Mouse (Mus musculus): Measurements from ENCODE around the gene Cnksr1. TPM values are rescaled to one million over a fixed set of nuclear protein-coding genes. Genes with fewer than 3 reads are reported as not detected.

Cnksr1 gene
- polyA plus RNA-seq, 1 experiment from 2014 or later: 6.4 TPM

DNA sequence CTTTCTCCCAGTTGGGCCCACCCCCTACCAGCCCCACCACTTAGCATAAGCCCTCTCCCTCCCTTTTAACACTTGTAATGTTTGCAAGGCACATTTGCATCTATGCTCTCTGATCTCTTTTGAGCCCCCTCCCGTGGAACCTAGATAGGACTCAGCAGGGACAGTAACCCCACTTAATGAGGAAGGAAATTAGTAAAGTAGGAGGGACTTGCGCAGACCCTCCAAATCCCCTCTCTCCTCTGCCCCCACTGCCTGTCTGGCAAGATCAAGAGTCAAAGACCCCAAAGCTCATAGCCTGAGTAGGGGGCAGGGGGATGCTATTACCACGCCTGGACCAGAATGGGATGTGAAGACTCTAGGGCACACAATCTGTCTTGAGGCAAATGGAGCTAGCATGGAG, 16.6 kb upstream of the Cnksr1 start:
- Histone ChIP-seq H3K9me3 (ENCODE audit: control insufficient read depth, low read length) (no peaks in the 10 kb centered on the region), H3K9ac (ENCODE audit: low read depth, low read length) (no peak overlapping the region), H3K27ac (ENCODE audit: low read depth, low read length) (no peak overlapping the region), H3K4me3 (ENCODE audit: low read length) (no peak overlapping the region), H3K4me1 (ENCODE audit: control insufficient read depth, insufficient read depth, low read length) (peaks cover 53% of the 10 kb centered on the region), H3K36me3 (ENCODE audit: control insufficient read depth, insufficient read depth, low read length) (no peaks in the 10 kb centered on the region), H3K27me3 (ENCODE audit: control insufficient read depth, insufficient read depth, low read length) (peaks cover 39% of the 10 kb centered on the region), H3K4me2 (replicated peaks; ENCODE audit: low read depth, low read length) (no peak overlapping the region)
- WGBS: 60% methylated on average over 3 of the region's 3 CpGs
- ATAC-seq (ENCODE audit: low FRiP score, low TSS enrichment): no peak

GRCm38 (mm10) chr4:134253722-134254324, 15.6 kb upstream of the Cnksr1 start, which contains the start of gene Grrp1:
Gene Grrp1 (minus strand): TSS chr4:134254106.
- Histone ChIP-seq H3K36me3 (ENCODE audit: control insufficient read depth, insufficient read depth, low read length) (no peaks in the 10 kb centered on the region), H3K4me3 (ENCODE audit: low read length) (peak within 1 kb of the TSS; percentile 46), H3K4me2 (replicated peaks; ENCODE audit: low read depth, low read length) (peak within 1 kb of the TSS; percentile 79), H3K27me3 (ENCODE audit: control insufficient read depth, insufficient read depth, low read length) (peaks cover 41% of the 10 kb centered on the region), H3K9me3 (ENCODE audit: control insufficient read depth, low read length) (no peaks in the 10 kb centered on the region), H3K9ac (ENCODE audit: low read depth, low read length) (peak within 1 kb of the TSS; percentile 53; the same call in 1 of the 2 replicates), H3K27ac (ENCODE audit: low read depth, low read length) (peak within 1 kb of the TSS; percentile 63; the same call in 1 of the 2 replicates), H3K4me1 (ENCODE audit: control insufficient read depth, insufficient read depth, low read length) (peaks cover 54% of the 10 kb centered on the region)
- under 1% methylated on average over 13 of the region's 13 CpGs for WGBS
- no peak for ATAC-seq (ENCODE audit: low FRiP score, low TSS enrichment)

GRCm38 (mm10) chr4:134252911-134253721, 14.9 kb upstream of the Cnksr1 start:
- Histone ChIP-seq H3K9me3 (ENCODE audit: control insufficient read depth, low read length) (no peaks in the 10 kb centered on the region), H3K27ac (ENCODE audit: low read depth, low read length) (peak overlapping the region; percentile 37; the same call in 1 of the 2 replicates), H3K4me1 (ENCODE audit: control insufficient read depth, insufficient read depth, low read length) (peaks cover 51% of the 10 kb centered on the region), H3K4me2 (replicated peaks; ENCODE audit: low read depth, low read length) (peak overlapping the region; percentile 79), H3K9ac (ENCODE audit: low read depth, low read length) (peak overlapping the region; percentile 53; the same call in 1 of the 2 replicates), H3K4me3 (ENCODE audit: low read length) (peak overlapping the region; percentile 46), H3K36me3 (ENCODE audit: control insufficient read depth, insufficient read depth, low read length) (no peaks in the 10 kb centered on the region), H3K27me3 (ENCODE audit: control insufficient read depth, insufficient read depth, low read length) (peaks cover 47% of the 10 kb centered on the region)
- WGBS: 9% methylated on average over 15 of the region's 15 CpGs
- no peak for ATAC-seq (ENCODE audit: low FRiP score, low TSS enrichment)

DNA sequence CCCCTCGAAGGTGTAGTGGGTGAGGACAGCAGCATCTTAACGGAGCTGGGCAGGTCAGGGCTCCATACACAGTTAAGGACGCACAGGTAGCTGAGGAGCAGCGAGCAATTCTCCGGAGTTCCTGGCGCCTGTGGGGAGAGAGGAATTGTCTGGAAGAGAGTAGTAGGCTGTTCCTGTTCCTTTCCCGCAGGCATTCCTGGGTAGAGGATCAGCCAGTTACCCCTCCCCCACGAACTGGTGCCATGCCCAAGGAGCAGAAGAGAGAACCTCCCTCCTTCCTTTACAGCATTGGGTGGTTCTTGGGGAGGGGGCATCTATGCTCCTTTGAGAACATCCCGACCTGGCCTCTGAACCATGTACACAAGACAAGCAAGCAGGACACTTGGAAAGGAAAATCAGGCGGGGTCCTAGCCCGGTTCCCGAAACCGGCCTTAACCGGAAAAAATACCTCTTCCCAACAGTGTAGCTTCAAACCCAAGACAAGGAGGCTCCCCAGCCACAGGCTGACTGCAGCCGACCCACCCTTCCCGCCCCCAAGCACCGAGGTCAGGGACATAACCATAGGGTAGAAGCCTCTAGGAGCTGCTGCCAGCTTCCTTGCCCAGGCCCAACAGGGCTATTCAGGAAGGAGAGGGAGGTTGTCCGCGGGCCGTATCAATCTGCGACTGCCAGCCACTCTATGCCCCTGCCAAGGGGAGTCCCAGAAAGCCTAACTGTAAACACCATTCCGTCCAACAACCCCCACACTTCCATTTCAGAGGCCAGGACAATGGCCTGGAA, 14.1 kb upstream of the Cnksr1 start:
- no peaks in the 10 kb centered on the region for H3K36me3 ChIP-seq (ENCODE audit: control insufficient read depth, insufficient read depth, low read length)
- peaks cover 50% of the 10 kb centered on the region for H3K4me1 ChIP-seq (ENCODE audit: control insufficient read depth, insufficient read depth, low read length)
- no peaks in the 10 kb centered on the region for H3K9me3 ChIP-seq (ENCODE audit: control insufficient read depth, low read length)
- peak overlapping the region; percentile 79 for H3K4me2 ChIP-seq (replicated peaks; ENCODE audit: low read depth, low read length)
- H3K9ac ChIP-seq (ENCODE audit: low read depth, low read length): peak overlapping the region; percentile 55; the same call in 1 of the 2 replicates
- ATAC-seq (ENCODE audit: low FRiP score, low TSS enrichment): no peak
- H3K27me3 ChIP-seq (ENCODE audit: control insufficient read depth, insufficient read depth, low read length): peaks cover 48% of the 10 kb centered on the region
- H3K4me3 ChIP-seq (ENCODE audit: low read length): peak overlapping the region; percentile 46
- WGBS: 11% methylated on average over 22 of the region's 22 CpGs
- peak overlapping the region; percentile 37; the same call in 1 of the 2 replicates for H3K27ac ChIP-seq (ENCODE audit: low read depth, low read length)

GRCm38 (mm10) chr4:134251241-134252130, 13.3 kb upstream of the Cnksr1 start:
- Histone ChIP-seq H3K9me3 (ENCODE audit: control insufficient read depth, low read length) (no peaks in the 10 kb centered on the region), H3K27ac (ENCODE audit: low read depth, low read length) (no peak overlapping the region), H3K9ac (ENCODE audit: low read depth, low read length) (peak overlapping the region; percentile 55), H3K27me3 (ENCODE audit: control insufficient read depth, insufficient read depth, low read length) (peaks cover 48% of the 10 kb centered on the region), H3K36me3 (ENCODE audit: control insufficient read depth, insufficient read depth, low read length) (no peaks in the 10 kb centered on the region), H3K4me1 (ENCODE audit: control insufficient read depth, insufficient read depth, low read length) (peaks cover 48% of the 10 kb centered on the region), H3K4me2 (replicated peaks; ENCODE audit: low read depth, low read length) (peak overlapping the region; percentile 79), H3K4me3 (ENCODE audit: low read length) (peak overlapping the region; percentile 46)
- no peak; the same call in 1 of the 2 replicates for ATAC-seq (ENCODE audit: low FRiP score, low TSS enrichment)
- WGBS: under 1% methylated on average over 90 of the region's 91 CpGs

GRCm38 (mm10) chr4:134250930-134251240, 12.7 kb upstream of the Cnksr1 start:
- H3K27me3 ChIP-seq (ENCODE audit: control insufficient read depth, insufficient read depth, low read length): peaks cover 48% of the 10 kb centered on the region
- no peak overlapping the region for H3K27ac ChIP-seq (ENCODE audit: low read depth, low read length)
- WGBS: 13% methylated on average over 10 of the region's 10 CpGs
- no peaks in the 10 kb centered on the region for H3K36me3 ChIP-seq (ENCODE audit: control insufficient read depth, insufficient read depth, low read length)
- peak overlapping the region; percentile 46 for H3K4me3 ChIP-seq (ENCODE audit: low read length)
- peaks cover 42% of the 10 kb centered on the region for H3K4me1 ChIP-seq (ENCODE audit: control insufficient read depth, insufficient read depth, low read length)
- ATAC-seq (ENCODE audit: low FRiP score, low TSS enrichment): no peak
- H3K9me3 ChIP-seq (ENCODE audit: control insufficient read depth, low read length): no peaks in the 10 kb centered on the region
- H3K4me2 ChIP-seq (replicated peaks; ENCODE audit: low read depth, low read length): peak overlapping the region; percentile 79
- peak overlapping the region; percentile 55; the same call in 1 of the 2 replicates for H3K9ac ChIP-seq (ENCODE audit: low read depth, low read length)

GRCm38 (mm10) chr4:134250116-134250929, 12.1 kb upstream of the Cnksr1 start:
- Histone ChIP-seq H3K27me3 (ENCODE audit: control insufficient read depth, insufficient read depth, low read length) (peaks cover 48% of the 10 kb centered on the region), H3K4me1 (ENCODE audit: control insufficient read depth, insufficient read depth, low read length) (peaks cover 44% of the 10 kb centered on the region; the same call in 1 of the 2 replicates), H3K36me3 (ENCODE audit: control insufficient read depth, insufficient read depth, low read length) (no peaks in the 10 kb centered on the region), H3K9me3 (ENCODE audit: control insufficient read depth, low read length) (no peaks in the 10 kb centered on the region), H3K9ac (ENCODE audit: low read depth, low read length) (peak overlapping the region; percentile 50), H3K4me2 (replicated peaks; ENCODE audit: low read depth, low read length) (peak overlapping the region; percentile 79), H3K27ac (ENCODE audit: low read depth, low read length) (no peak overlapping the region), H3K4me3 (ENCODE audit: low read length) (peak overlapping the region; percentile 46)
- WGBS: 10% methylated on average over 27 of the region's 27 CpGs
- ATAC-seq (ENCODE audit: low FRiP score, low TSS enrichment): no peak

Measured in kidney, embryonic 14.5 days (tissue).